Comparison of ENCODE assay signal across 8 mouse cellular contexts in the genomic region with DNA sequence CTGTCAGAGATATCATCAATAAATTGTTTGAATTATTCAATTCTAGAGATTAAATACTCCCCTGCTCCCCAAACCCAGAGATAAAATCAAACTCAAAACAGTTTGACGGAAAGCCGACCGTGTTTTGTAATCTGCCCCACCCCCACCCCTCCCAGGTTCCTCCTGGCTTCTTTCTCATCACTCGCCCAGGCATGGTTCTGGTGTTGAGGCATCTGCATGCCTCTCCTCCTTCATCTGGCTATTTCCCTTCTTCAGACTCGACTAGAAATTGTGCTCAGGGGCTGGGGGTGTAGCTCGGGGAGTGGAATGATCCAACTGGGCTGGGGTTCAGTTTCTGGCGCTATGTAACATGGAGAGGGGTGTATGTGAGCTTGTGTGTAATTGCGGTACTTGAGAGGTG. TPM values are rescaled to one million over a fixed set of nuclear protein-coding genes. Genes with fewer than 3 reads are reported as not detected.
DNase-seq lines count a peak whose midpoint lies in the region; ATAC-seq lines count a peak whose summit lies in the region.

No protein-coding gene starts in this region.

- no peaks in the 10 kb centered on the region for H3K27me3 ChIP-seq in kidney, embryonic 15.5 days
- H3K27me3 ChIP-seq in forebrain, embryonic 13.5 days, result no peaks in the 10 kb centered on the region
- H3K27me3 ChIP-seq in liver, embryonic 16.5 days (ENCODE audit: control insufficient read depth, insufficient read depth, low read depth, low read length), result 0 out of 2 replicates have a peak, but pooled peaks cover 2% of the 10 kb centered on the region

- H3K27ac ChIP-seq in kidney, embryonic 15.5 days, result no peak overlapping the region
- 0 out of 2 replicates have a peak overlapping the region, but pooled peaks have one; percentile 31 for H3K27ac ChIP-seq in forebrain, embryonic 13.5 days
- H3K27ac ChIP-seq in liver, embryonic 16.5 days (ENCODE audit: low read length), result no peak overlapping the region

- H3K36me3 ChIP-seq in kidney, embryonic 15.5 days, result no peaks in the 10 kb centered on the region
- H3K36me3 ChIP-seq in forebrain, embryonic 13.5 days (ENCODE audit: poor library complexity, severe bottlenecking), result no peaks in the 10 kb centered on the region
- H3K36me3 ChIP-seq in liver, embryonic 16.5 days (ENCODE audit: control insufficient read depth, insufficient read depth), result no peaks in the 10 kb centered on the region

- no peak for DNase-seq in kidney, adult 9 months
- DNase-seq in MN1 (ENCODE audit: low spot score), result peak; percentile 45
- DNase-seq in testis, postnatal 14 days (ENCODE audit: low spot score), result no peak
- DNase-seq in gastrocnemius, postnatal 14 days, result no peak
- no peak for DNase-seq in lung, postnatal 10 days

- H3K4me3 ChIP-seq in kidney, embryonic 15.5 days (replicated peaks), result 0 out of 2 replicates have a peak overlapping the region, but pooled peaks have one; percentile 4
- no peak overlapping the region for H3K4me3 ChIP-seq in forebrain, embryonic 13.5 days
- H3K4me3 ChIP-seq in liver, embryonic 16.5 days (ENCODE audit: low read depth, low read length), result no peak overlapping the region

- ATAC-seq in kidney, embryonic 15.5 days (replicated peaks; ENCODE audit: low FRiP score), result peak; percentile 35; the same call in 1 of the 2 replicates
- 0 out of 2 replicates have a peak, but pooled peaks have one; percentile 11 for ATAC-seq in forebrain, embryonic 13.5 days
- no peak for ATAC-seq in liver, embryonic 16.5 days (ENCODE audit: low read depth)

- H3K9me3 ChIP-seq in kidney, embryonic 15.5 days (replicated peaks), result 0 out of 2 replicates have a peak, but pooled peaks cover 3% of the 10 kb centered on the region
- no peaks in the 10 kb centered on the region; the same call in 1 of the 2 replicates for H3K9me3 ChIP-seq in forebrain, embryonic 13.5 days (replicated peaks)
- no peaks in the 10 kb centered on the region for H3K9me3 ChIP-seq in liver, embryonic 16.5 days (replicated peaks; ENCODE audit: control insufficient read depth, low read length)

- no peak overlapping the region for H3K9ac ChIP-seq in kidney, embryonic 15.5 days
- no peak overlapping the region for H3K9ac ChIP-seq in forebrain, embryonic 13.5 days
- H3K9ac ChIP-seq in liver, embryonic 16.5 days (ENCODE audit: low read depth, low read length), result no peak overlapping the region

- peaks cover 25% of the 10 kb centered on the region for H3K4me1 ChIP-seq in kidney, embryonic 15.5 days
- peaks cover 15% of the 10 kb centered on the region; the same call in 1 of the 2 replicates for H3K4me1 ChIP-seq in forebrain, embryonic 13.5 days
- H3K4me1 ChIP-seq in liver, embryonic 16.5 days (ENCODE audit: control insufficient read depth, low read depth, low read length), result peaks cover 14% of the 10 kb centered on the region

- peak overlapping the region; percentile 48 for H3K4me2 ChIP-seq in kidney, embryonic 15.5 days
- H3K4me2 ChIP-seq in forebrain, embryonic 13.5 days, result peak overlapping the region; percentile 41
- H3K4me2 ChIP-seq in liver, embryonic 16.5 days (ENCODE audit: low read depth, low read length), result peak overlapping the region; percentile 51

- intact Hi-C loops in gastrocnemius, postnatal 14 days (cut with DNase I; ENCODE audit: low total_unique reads), result no loop called here

- WGBS in kidney, embryonic 15.5 days, result 49% methylated on average over 8 of the region's 8 CpGs
- 49% methylated on average over 8 of the region's 8 CpGs for WGBS in forebrain, embryonic 13.5 days
- WGBS in liver, embryonic 16.5 days (ENCODE audit: insufficient replicate concordance), result 25% methylated on average over 8 of the region's 8 CpGs

RNA-seq across cellular contexts. Expression of gene Nfyb, which starts 31.8 kb away (rescaled TPM):
- 47.7 and 48.9 TPM in 2 replicates for polyA plus RNA-seq in kidney, embryonic 15.5 days (2015; fragmentation: Nextera tagmentation; extraction: Ambion mirVana)
- 65.3 and 68.9 TPM in 2 replicates for polyA plus RNA-seq in forebrain, embryonic 13.5 days (2015; fragmentation: Nextera tagmentation; extraction: Ambion mirVana)
- polyA plus RNA-seq in liver, embryonic 16.5 days (2015; fragmentation: Nextera tagmentation; extraction: Ambion mirVana), result 29.4 and 34.5 TPM in 2 replicates
- 10 to 100 TPM; 24.0 to 30.3 TPM for total RNA-seq in gastrocnemius, postnatal 14 days (2021)

RNA-seq across cellular contexts. Expression of gene Txnrd1, which starts 38.0 kb away (rescaled TPM):
- 105 and 107 TPM in 2 replicates for polyA plus RNA-seq in kidney, embryonic 15.5 days (2015; fragmentation: Nextera tagmentation; extraction: Ambion mirVana)
- polyA plus RNA-seq in forebrain, embryonic 13.5 days (2015; fragmentation: Nextera tagmentation; extraction: Ambion mirVana), result 154 and 158 TPM in 2 replicates
- 44.1 and 46.1 TPM in 2 replicates for polyA plus RNA-seq in liver, embryonic 16.5 days (2015; fragmentation: Nextera tagmentation; extraction: Ambion mirVana)
- 10 to 100 TPM; 27.5 to 30.4 TPM for total RNA-seq in gastrocnemius, postnatal 14 days (2021)
